Mouse (Mus musculus) C2C12 (cell line): Measurements from ENCODE around the gene Mbnl2. TPM values are rescaled to one million over a fixed set of nuclear protein-coding genes. Genes with fewer than 3 reads are reported as not detected.
A peak's percentile ranks its signal among the peaks of the same experiment; 100 is the strongest.

Experiments
- H3K27me3 ChIP-seq: one replicate; pipeline ENCODE4 v1.6.1; 2011; ENCODE audit not compliant: control insufficient read depth, insufficient read depth, insufficient read length
- H3K36me3 ChIP-seq: one replicate; pipeline ENCODE4 v1.6.1; 2011; ENCODE audit not compliant: control insufficient read depth, insufficient read depth
- H3K4me3 ChIP-seq: one replicate; pipeline ENCODE4 v1.5.1; 2011; ENCODE audit warnings: mild to moderate bottlenecking, control low read depth; ENCODE audit not compliant: poor library complexity, insufficient read depth, severe bottlenecking
- H3K79me2 ChIP-seq: one replicate; pipeline ENCODE4 v1.6.1; 2011; ENCODE audit not compliant: control insufficient read depth, insufficient read depth
- H3K79me3 ChIP-seq: one replicate; pipeline ENCODE4 v1.6.1; 2011; ENCODE audit warnings: low read depth, control low read depth
- H3ac ChIP-seq: one replicate; pipeline ENCODE3; 2011; ENCODE audit warnings: low read depth; ENCODE audit not compliant: control insufficient read depth, insufficient read length
- CEBPB ChIP-seq: IDR thresholded peaks from one replicate; pipeline ENCODE4 v1.6.1; 2011; ENCODE audit warnings: low read depth, mild to moderate bottlenecking, control low read depth, moderate library complexity
- CTCF ChIP-seq: IDR thresholded peaks from one replicate; pipeline ENCODE4 v1.5.1; 2011; ENCODE audit not compliant: control insufficient read depth, insufficient read depth, insufficient read length
- FOSL1 ChIP-seq: IDR thresholded peaks from one replicate; pipeline ENCODE4 v1.8.0; 2011; ENCODE audit warnings: mild to moderate bottlenecking, low read length; ENCODE audit not compliant: poor library complexity, insufficient read depth, severe bottlenecking
- MAX ChIP-seq: IDR thresholded peaks from one replicate; pipeline ENCODE4 v1.6.1; 2011; ENCODE audit warnings: mild to moderate bottlenecking, control low read depth
- MYOD1 ChIP-seq: IDR thresholded peaks from one replicate; pipeline ENCODE4 v1.6.1; 2011; ENCODE audit warnings: low read depth; ENCODE audit not compliant: control insufficient read depth, insufficient read length
- MYOG ChIP-seq: IDR thresholded peaks from one replicate; pipeline ENCODE4 v1.6.1; 2011; ENCODE audit not compliant: control insufficient read depth, insufficient read length; ENCODE audit errors: extremely low read depth
- USF1 ChIP-seq: IDR thresholded peaks from one replicate; pipeline ENCODE4 v1.6.1; 2011; ENCODE audit warnings: low read depth, mild to moderate bottlenecking, control low read depth, moderate library complexity
- polyA plus RNA-seq: library from polyadenylated mRNA; unstranded; fragments of >200 nt; fragmentation: generic; extraction: Trizol; gene quantifications from one replicate; pipeline ENCODE4 v1.2.1, GENCODE M21; 2012; ENCODE audit warnings: missing spikeins

Mbnl2 gene
- polyA plus RNA-seq, 1 experiment, result 42.1 TPM

DNA sequence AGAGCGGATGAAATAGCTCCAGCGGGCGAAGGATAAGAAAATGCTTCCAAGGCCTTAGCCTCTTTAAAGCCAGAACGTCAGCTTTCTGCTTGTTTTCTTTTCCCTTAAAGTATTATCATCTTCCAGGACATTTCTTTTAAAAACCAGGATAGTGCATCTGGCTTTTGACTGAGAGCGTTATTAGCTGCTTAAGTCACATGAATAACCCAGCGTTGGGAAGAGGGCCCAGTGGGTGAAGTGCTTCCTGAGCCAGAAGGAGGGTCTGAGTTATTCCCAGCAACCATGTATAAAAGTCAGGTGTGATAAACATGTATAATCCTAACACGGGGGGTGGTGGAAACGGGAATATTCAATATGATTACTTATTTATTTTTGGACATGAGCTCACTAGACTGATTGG lies 61.4 kb downstream of the Mbnl2 start:
- Histone ChIP-seq H3K36me3 (peaks cover 82% of the 10 kb centered on the region), H3K27me3 (no peaks in the 10 kb centered on the region), H3K79me3 (peaks cover 97% of the 10 kb centered on the region), H3K4me3 (no peak overlapping the region), H3K79me2 (peaks cover 100% of the 10 kb centered on the region), H3ac (no peak overlapping the region)
- no peak for TF ChIP-seq USF1
- no peak for TF ChIP-seq MAX
- no peak for TF ChIP-seq FOSL1

DNA sequence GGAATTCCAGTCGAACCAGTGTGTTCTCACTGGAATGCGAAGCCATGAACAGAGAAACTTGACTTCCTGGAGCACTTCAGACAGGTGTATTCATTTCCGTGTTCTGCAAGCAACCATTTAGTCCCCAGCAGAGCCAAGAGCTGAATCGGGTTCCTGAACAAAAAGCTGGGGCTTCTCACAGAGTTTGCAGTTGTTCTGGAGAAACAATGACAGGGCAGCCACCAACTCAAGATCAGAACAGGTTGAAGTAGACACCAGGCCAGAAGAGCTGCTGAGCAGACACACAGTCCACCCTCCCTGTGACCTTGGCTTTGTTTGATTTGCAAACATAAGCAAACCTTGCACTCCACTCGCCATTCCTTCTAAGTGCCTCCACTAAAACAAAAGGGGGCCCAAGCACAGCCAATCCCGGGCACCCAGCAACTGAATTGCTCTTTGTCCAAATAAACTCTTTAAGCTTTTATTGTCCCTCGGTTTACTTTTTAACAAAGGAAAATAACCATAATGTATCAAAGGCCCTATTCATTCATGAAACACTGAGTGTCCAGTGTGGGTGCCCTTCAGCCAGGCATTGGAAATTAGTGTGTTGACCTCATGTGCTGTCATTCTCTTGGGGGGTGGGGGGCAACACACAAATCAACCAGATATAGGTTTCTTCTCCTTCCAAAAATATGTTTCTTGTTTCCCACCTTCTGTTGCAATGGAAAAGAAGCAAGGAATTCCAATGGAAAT lies 62.4 kb downstream of the Mbnl2 start:
- Histone ChIP-seq H3K27me3 (no peaks in the 10 kb centered on the region), H3K36me3 (peaks cover 73% of the 10 kb centered on the region), H3ac (no peak overlapping the region), H3K4me3 (no peak overlapping the region), H3K79me3 (peaks cover 90% of the 10 kb centered on the region), H3K79me2 (peaks cover 98% of the 10 kb centered on the region)
- TF ChIP-seq MYOD1 (no peak), CTCF (no peak), MAX (no peak), USF1 (no peak), FOSL1 (no peak), CEBPB (no peak), MYOG (no peak)

DNA sequence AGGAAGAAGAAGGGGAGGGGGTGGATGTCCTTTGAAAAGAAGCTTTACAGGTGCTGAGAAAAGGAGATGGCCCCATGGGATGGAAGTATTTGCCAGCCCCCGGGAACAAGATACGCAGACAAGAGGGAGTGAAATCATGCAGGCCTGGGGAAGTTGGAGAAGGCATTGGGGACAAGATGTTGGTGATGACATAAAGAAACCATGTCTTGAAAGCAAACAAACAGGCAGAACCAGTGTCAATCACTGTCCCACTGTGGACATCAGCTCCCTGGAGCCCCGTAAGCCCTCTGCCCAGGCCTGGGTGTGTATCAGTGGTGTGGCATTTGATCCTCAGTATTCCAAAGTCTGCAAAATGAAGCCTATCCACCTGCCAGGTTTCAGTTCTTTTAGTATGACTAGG lies 63.2 kb downstream of the Mbnl2 start:
- no peak for TF ChIP-seq MAX
- TF ChIP-seq CEBPB, result no peak
- no peak for TF ChIP-seq FOSL1
- no peak for TF ChIP-seq MYOG
- TF ChIP-seq MYOD1, result no peak
- no peak for TF ChIP-seq CTCF
- TF ChIP-seq USF1, result no peak
- peaks cover 98% of the 10 kb centered on the region for H3K79me2 ChIP-seq
- no peaks in the 10 kb centered on the region for H3K27me3 ChIP-seq
- peaks cover 90% of the 10 kb centered on the region for H3K79me3 ChIP-seq
- no peak overlapping the region for H3K4me3 ChIP-seq
- H3K36me3 ChIP-seq, result peaks cover 75% of the 10 kb centered on the region
- H3ac ChIP-seq, result no peak overlapping the region

- TF ChIP-seq CEBPB, result peak; percentile 61
- TF ChIP-seq MYOD1, result no peak
- peaks cover 90% of the 10 kb centered on the region for H3K79me3 ChIP-seq
- no peak overlapping the region for H3ac ChIP-seq
- H3K36me3 ChIP-seq, result peaks cover 75% of the 10 kb centered on the region
- no peak overlapping the region for H3K4me3 ChIP-seq
- peaks cover 98% of the 10 kb centered on the region for H3K79me2 ChIP-seq
- no peaks in the 10 kb centered on the region for H3K27me3 ChIP-seq
Observed at GRCm38 (mm10) chr14:120341912-120342311, 66.4 kb downstream of the Mbnl2 start.

- Histone ChIP-seq H3ac (no peak overlapping the region), H3K27me3 (no peaks in the 10 kb centered on the region), H3K79me2 (peaks cover 98% of the 10 kb centered on the region), H3K4me3 (no peak overlapping the region), H3K79me3 (peaks cover 90% of the 10 kb centered on the region), H3K36me3 (peaks cover 75% of the 10 kb centered on the region)
- TF ChIP-seq USF1 (no peak), CEBPB (no peak), MYOG (no peak), CTCF (no peak), MAX (no peak), FOSL1 (no peak), MYOD1 (no peak)
Observed at GRCm38 (mm10) chr14:120342321-120342720, 66.9 kb downstream of the Mbnl2 start.

DNA sequence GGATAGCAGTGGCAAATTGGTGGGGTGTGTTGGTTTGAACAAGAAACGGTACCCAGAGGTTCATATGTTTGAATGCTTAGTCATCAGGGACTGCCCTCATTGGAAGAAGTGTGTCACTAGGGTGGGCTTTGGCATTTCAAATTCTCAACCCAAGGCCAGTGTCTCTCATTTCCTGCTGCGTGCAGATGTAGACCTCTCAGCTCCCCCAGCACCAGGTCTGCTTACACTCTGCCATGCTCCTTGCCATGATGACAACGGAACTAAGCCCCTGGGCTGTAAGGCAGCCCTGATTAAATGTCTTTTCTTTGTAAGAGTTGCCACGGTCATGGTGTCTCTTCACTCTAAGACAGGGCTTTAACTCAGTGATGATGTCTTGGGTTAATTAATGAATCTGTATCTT lies 69.2 kb downstream of the Mbnl2 start:
- no peak for TF ChIP-seq FOSL1
- peaks cover 92% of the 10 kb centered on the region for H3K79me3 ChIP-seq
- H3K36me3 ChIP-seq, result peaks cover 70% of the 10 kb centered on the region
- no peak overlapping the region for H3K4me3 ChIP-seq
- no peak overlapping the region for H3ac ChIP-seq
- peaks cover 98% of the 10 kb centered on the region for H3K79me2 ChIP-seq
- H3K27me3 ChIP-seq, result no peaks in the 10 kb centered on the region
